9 mouse cellular contexts compared by ENCODE assay signal in genomic region chr11:113487603-113488335, GRCm38 (mm10).
DNase-seq lines count a peak whose midpoint lies in the region; ATAC-seq lines count a peak whose summit lies in the region.
"Had no signal": no experiment of that assay in that cellular context is flagged by ENCODE, and none has a peak within 500 bp of the region (broad histone marks: within the 10 kb centered on the region; RNA-seq: fewer than 3 reads in every experiment).

No protein-coding gene starts in this region.

- peaks cover 13% of the 10 kb centered on the region for H3K4me1 ChIP-seq in limb, embryonic 10.5 days

- peak overlapping the region; percentile 42; the same call in 1 of the 2 replicates for H3K27ac ChIP-seq in limb, embryonic 10.5 days

- no peak overlapping the region for H3K4me3 ChIP-seq in limb, embryonic 10.5 days

- no peak for ATAC-seq in frontal cortex, adult (ENCODE audit: low TSS enrichment)

- no peaks in the 10 kb centered on the region for H3K9me3 ChIP-seq in limb, embryonic 10.5 days (replicated peaks)

- H3K36me3 ChIP-seq in limb, embryonic 10.5 days, result no peaks in the 10 kb centered on the region
- H3K36me3 ChIP-seq: G1E had no signal

- DNase-seq in kidney, postnatal 10 days, result peak; percentile 31
- no peak for DNase-seq in kidney, adult 18-20 months
- DNase-seq in c-Kit-positive CD71-positive TER-119-negative erythroid progenitor cells, embryonic 14.5 days (ENCODE audit: low read depth), result peak; percentile 29
- DNase-seq in limb, embryonic 10.5 days (ENCODE audit: low spot score), result no peak
- peak; percentile 24 for DNase-seq in ovary, postnatal 36 days (ENCODE audit: low spot score)
- DNase-seq in layer of hippocampus, adult 9-10 months (ENCODE audit: low spot score), result no peak
- no peak for DNase-seq in right cerebral cortex, postnatal 14 days

- 35% methylated on average over 8 of the region's 8 CpGs for WGBS in limb, embryonic 10.5 days

- H3K27me3 ChIP-seq in limb, embryonic 10.5 days (ENCODE audit: low read depth, poor library complexity, severe bottlenecking), result no peaks in the 10 kb centered on the region

Comparison
In these comparisons a context has a peak if more than half of its experiments do, and no peak if none do; other contexts are left out.
1. DNase-seq: peak in kidney, postnatal 10 days (single experiment), c-Kit-positive CD71-positive TER-119-negative erythroid progenitor cells, embryonic 14.5 days (single experiment) and ovary, postnatal 36 days (single experiment); none in kidney, adult 18-20 months (single experiment), limb, embryonic 10.5 days (single experiment), layer of hippocampus, adult 9-10 months (single experiment) and right cerebral cortex, postnatal 14 days (single experiment).